Mouse (Mus musculus) central nervous system, embryonic 14 days (tissue): ENCODE results near the gene Wdr12. TPM values are rescaled to one million over a fixed set of nuclear protein-coding genes. Genes with fewer than 3 reads are reported as not detected.

Experiments
- polyA plus RNA-seq: library from polyadenylated mRNA; depleted of rRNA; stranded (reverse); fragments of >200 nt; gene quantifications from 2 replicates; pipeline ENCODE4 v1.2.3, GENCODE M21; 2012; rRNA removed

The Wdr12 gene
- 19.0 and 21.9 TPM in 2 replicates for polyA plus RNA-seq

DNA sequence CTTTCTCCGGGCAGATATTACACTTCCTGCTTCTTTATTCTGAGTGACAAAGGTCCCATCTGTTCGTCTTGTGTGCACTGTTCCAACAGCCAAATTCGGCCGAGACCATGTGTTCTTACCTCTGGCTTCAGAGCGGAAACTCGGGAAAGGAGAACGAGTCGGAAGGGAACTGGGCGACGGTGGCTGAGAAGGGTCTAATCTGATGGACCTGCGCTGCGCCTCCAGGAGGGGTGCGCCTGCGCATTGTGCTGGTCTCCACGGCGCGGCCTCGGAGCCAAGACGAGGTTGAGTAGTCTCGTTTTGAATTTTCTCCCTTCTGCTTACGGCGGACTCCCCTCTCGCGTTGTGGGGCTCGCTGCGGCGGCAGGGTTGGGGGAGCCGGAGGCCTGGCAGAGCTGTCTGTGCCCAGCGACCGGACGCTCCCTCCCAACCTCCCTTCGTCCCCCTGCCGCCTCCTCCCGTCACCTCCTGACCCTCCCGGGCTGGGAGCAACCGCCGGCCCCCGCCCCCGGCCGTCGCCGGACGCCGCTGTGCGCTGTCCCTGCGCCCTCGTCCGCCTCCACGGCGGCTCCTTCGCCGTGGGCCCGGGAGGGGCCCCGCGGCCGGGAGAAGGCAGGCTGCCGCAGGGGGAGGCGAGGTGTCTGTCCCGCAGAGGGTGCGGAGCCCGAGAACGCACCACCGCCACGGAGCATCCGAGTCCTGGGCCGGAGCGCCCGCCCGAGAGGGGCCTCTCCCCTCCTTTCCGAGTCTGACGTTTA is at the start of gene Wdr12, which contains the start of gene Carf:
Gene Wdr12, minus strand, starts transcription at position 622 of the 758 bp plus-strand sequence.
Gene Carf, plus strand, starts transcription at position 224 of the 758 bp plus-strand sequence.

DNA sequence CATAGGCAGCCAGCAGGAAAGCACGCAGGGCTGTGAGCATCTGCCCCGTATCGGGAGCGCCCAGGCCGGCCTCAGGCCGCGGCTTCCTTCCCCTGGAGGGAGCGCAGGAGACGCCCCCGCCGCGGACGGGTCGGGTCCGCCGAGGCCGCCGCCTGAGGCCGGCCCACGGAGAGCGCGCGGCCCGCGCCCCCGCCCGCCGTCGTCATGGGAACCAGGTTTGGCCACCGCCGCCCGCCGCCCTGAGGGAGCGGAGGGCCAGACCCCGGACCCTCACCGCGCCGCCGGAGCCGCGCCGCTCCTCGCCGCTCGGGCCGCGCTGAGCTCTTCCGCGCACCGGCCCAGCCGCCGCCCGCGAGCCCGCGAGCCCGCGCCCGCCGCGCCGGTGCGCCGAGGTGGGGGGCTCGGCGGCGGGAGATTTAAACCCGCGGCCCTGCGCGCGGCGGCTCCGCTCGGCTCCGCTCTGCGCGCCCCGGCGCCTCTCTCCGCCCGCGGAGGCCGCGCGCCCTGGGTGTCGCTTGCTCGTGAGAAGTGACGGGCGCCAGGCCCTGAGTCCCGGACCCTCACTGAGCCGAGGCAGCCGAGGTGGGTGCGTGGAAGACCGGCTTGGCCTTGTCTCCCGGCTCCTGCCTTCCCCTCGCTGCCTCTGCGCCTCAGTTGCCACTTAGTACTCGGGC is 55.5 kb downstream of the Wdr12 start, which contains the start of gene Ica1l:
Gene Ica1l, minus strand, starts transcription at position 389 of the 674 bp plus-strand sequence.

Other genes with a start within 250 kb of the Wdr12 start
- gene Fam117b, start 185.6 kb downstream of the Wdr12 start, polyA plus RNA-seq, result 40.3 and 41.4 TPM in 2 replicates
- gene Ica1l, start 55.5 kb downstream of the Wdr12 start, polyA plus RNA-seq, result 19.8 and 21.6 TPM in 2 replicates
- gene Carf, start 398 bp downstream of the Wdr12 start, polyA plus RNA-seq, result 8.6 and 9.8 TPM in 2 replicates
- gene Nbeal1, start 82.0 kb upstream of the Wdr12 start, polyA plus RNA-seq, result 6.2 and 6.4 TPM in 2 replicates
- 14.5 and 16.7 TPM in 2 replicates for gene Cyp20a1, start 244.7 kb upstream of the Wdr12 start, polyA plus RNA-seq